Mouse (Mus musculus): Measurements from ENCODE around the gene Fitm2. TPM values are rescaled to one million over a fixed set of nuclear protein-coding genes. Genes with fewer than 3 reads are reported as not detected.
"Not testable (repeated sequence)": the region's sequence is repeated elsewhere in the genome, so short reads cannot be mapped to it uniquely, and the experiment has no call there.

Fitm2 gene
- polyA plus RNA-seq, 1 experiment from 2014 or later: 9.8 TPM

GRCm38 (mm10) chr2:163480191-163480825, 7.9 kb upstream of the Fitm2 start:
- DNase-seq (ENCODE audit: low spot score): peak; percentile 38
- Histone ChIP-seq H3K36me3 (no peaks in the 10 kb centered on the region), H3K27ac (replicated peaks) (no peak overlapping the region), H3K27me3 (ENCODE audit: low read depth, poor library complexity, severe bottlenecking) (peaks cover 36% of the 10 kb centered on the region), H3K4me1 (peaks cover 14% of the 10 kb centered on the region), H3K4me3 (no peak overlapping the region), H3K9me3 (replicated peaks) (no peaks in the 10 kb centered on the region)
- 52% methylated on average over 18 of the region's 18 CpGs for WGBS

- Histone ChIP-seq H3K27ac (replicated peaks) (peak overlapping the region; percentile 91), H3K4me1 (peaks cover 10% of the 10 kb centered on the region), H3K9me3 (replicated peaks) (no peaks in the 10 kb centered on the region), H3K4me3 (peak overlapping the region; percentile 77), H3K27me3 (ENCODE audit: low read depth, poor library complexity, severe bottlenecking) (no peaks in the 10 kb centered on the region), H3K36me3 (peaks cover 24% of the 10 kb centered on the region)
- DNase-seq (ENCODE audit: low spot score): no peak
- WGBS: 5% methylated on average over 36 of the region's 36 CpGs
Measured at GRCm38 (mm10) chr2:163471710-163472465, 541 bp downstream of the Fitm2 start.

GRCm38 (mm10) chr2:163471136-163471535, 1.3 kb downstream of the Fitm2 start:
- H3K9me3 ChIP-seq (replicated peaks): no peaks in the 10 kb centered on the region
- WGBS: 88% methylated on average over 3 of the region's 3 CpGs
- H3K4me1 ChIP-seq: peaks cover 10% of the 10 kb centered on the region
- H3K27me3 ChIP-seq (ENCODE audit: low read depth, poor library complexity, severe bottlenecking): no peaks in the 10 kb centered on the region
- DNase-seq (ENCODE audit: low spot score): no peak
- peak overlapping the region; percentile 77 for H3K4me3 ChIP-seq
- H3K36me3 ChIP-seq: peaks cover 28% of the 10 kb centered on the region
- no peak overlapping the region for H3K27ac ChIP-seq (replicated peaks)

- Histone ChIP-seq H3K36me3 (peaks cover 28% of the 10 kb centered on the region), H3K27me3 (ENCODE audit: low read depth, poor library complexity, severe bottlenecking) (no peaks in the 10 kb centered on the region), H3K4me1 (peaks cover 10% of the 10 kb centered on the region), H3K4me3 (no peak overlapping the region), H3K27ac (replicated peaks) (no peak overlapping the region), H3K9me3 (replicated peaks) (no peaks in the 10 kb centered on the region)
- DNase-seq (ENCODE audit: low spot score): no peak
- 94% methylated on average over 15 of the region's 15 CpGs for WGBS
Measured at GRCm38 (mm10) chr2:163469711-163470110, 2.7 kb downstream of the Fitm2 start.

- no peak overlapping the region for H3K4me3 ChIP-seq
- peaks cover 10% of the 10 kb centered on the region for H3K4me1 ChIP-seq
- peaks cover 28% of the 10 kb centered on the region for H3K36me3 ChIP-seq
- WGBS: 92% methylated on average over 6 of the region's 6 CpGs
- H3K9me3 ChIP-seq (replicated peaks): no peaks in the 10 kb centered on the region
- H3K27ac ChIP-seq (replicated peaks): no peak overlapping the region
- DNase-seq (ENCODE audit: low spot score): no peak
- H3K27me3 ChIP-seq (ENCODE audit: low read depth, poor library complexity, severe bottlenecking): no peaks in the 10 kb centered on the region
Measured at GRCm38 (mm10) chr2:163468866-163469265, 3.6 kb downstream of the Fitm2 start.

GRCm38 (mm10) chr2:163467585-163467984, 4.8 kb downstream of the Fitm2 start:
- Histone ChIP-seq H3K36me3 (peaks cover 28% of the 10 kb centered on the region), H3K27me3 (ENCODE audit: low read depth, poor library complexity, severe bottlenecking) (no peaks in the 10 kb centered on the region), H3K27ac (replicated peaks) (no peak overlapping the region), H3K4me1 (peaks cover 15% of the 10 kb centered on the region), H3K9me3 (replicated peaks) (no peaks in the 10 kb centered on the region), H3K4me3 (no peak overlapping the region)
- 90% methylated on average over 6 of the region's 6 CpGs for WGBS
- DNase-seq (ENCODE audit: low spot score): no peak

- Histone ChIP-seq H3K4me3 (no peak overlapping the region), H3K9me3 (replicated peaks) (no peaks in the 10 kb centered on the region), H3K27me3 (ENCODE audit: low read depth, poor library complexity, severe bottlenecking) (no peaks in the 10 kb centered on the region), H3K36me3 (peaks cover 28% of the 10 kb centered on the region), H3K4me1 (peaks cover 12% of the 10 kb centered on the region), H3K27ac (replicated peaks) (no peak overlapping the region)
- WGBS: 83% methylated on average over 8 of the region's 8 CpGs
- DNase-seq (ENCODE audit: low spot score): no peak
Measured at GRCm38 (mm10) chr2:163466771-163467170, 5.7 kb downstream of the Fitm2 start.

- Histone ChIP-seq H3K27ac (replicated peaks) (no peak overlapping the region), H3K4me1 (0 out of 2 replicates have a peak, but pooled peaks cover 5% of the 10 kb centered on the region), H3K9me3 (replicated peaks) (no peaks in the 10 kb centered on the region), H3K4me3 (no peak overlapping the region), H3K36me3 (peaks cover 24% of the 10 kb centered on the region), H3K27me3 (ENCODE audit: low read depth, poor library complexity, severe bottlenecking) (0 out of 2 replicates have a peak, but pooled peaks cover under 1% of the 10 kb centered on the region)
- DNase-seq (ENCODE audit: low spot score): no peak
- WGBS: 83% methylated on average over 6 of the region's 6 CpGs
Measured at GRCm38 (mm10) chr2:163464562-163464961, 7.9 kb downstream of the Fitm2 start.

- H3K4me1 ChIP-seq: peaks cover 9% of the 10 kb centered on the region; the same call in 1 of the 2 replicates
- peaks cover 19% of the 10 kb centered on the region for H3K36me3 ChIP-seq
- H3K9me3 ChIP-seq (replicated peaks): no peaks in the 10 kb centered on the region
- H3K27ac ChIP-seq (replicated peaks): no peak overlapping the region
- H3K4me3 ChIP-seq: no peak overlapping the region
- no peak for DNase-seq (ENCODE audit: low spot score)
- 78% methylated on average over 4 of the region's 4 CpGs for WGBS
- peaks cover 6% of the 10 kb centered on the region for H3K27me3 ChIP-seq (ENCODE audit: low read depth, poor library complexity, severe bottlenecking)
Measured at GRCm38 (mm10) chr2:163463998-163464397, 8.4 kb downstream of the Fitm2 start.

- H3K9me3 ChIP-seq (replicated peaks): no peaks in the 10 kb centered on the region
- WGBS: 67% methylated on average over 10 of the region's 10 CpGs
- H3K4me3 ChIP-seq: no peak overlapping the region
- peaks cover 12% of the 10 kb centered on the region for H3K36me3 ChIP-seq
- peaks cover 10% of the 10 kb centered on the region; the same call in 1 of the 2 replicates for H3K4me1 ChIP-seq
- no peak overlapping the region for H3K27ac ChIP-seq (replicated peaks)
- no peak for DNase-seq (ENCODE audit: low spot score)
- H3K27me3 ChIP-seq (ENCODE audit: low read depth, poor library complexity, severe bottlenecking): peaks cover 13% of the 10 kb centered on the region
Measured at GRCm38 (mm10) chr2:163463251-163463769, 9.1 kb downstream of the Fitm2 start.

- Histone ChIP-seq H3K27me3 (ENCODE audit: low read depth, poor library complexity, severe bottlenecking) (peaks cover 17% of the 10 kb centered on the region), H3K4me3 (no peak overlapping the region)
- WGBS: 80% methylated on average over 11 of the region's 11 CpGs
Measured at GRCm38 (mm10) chr2:163462801-163463200, 9.6 kb downstream of the Fitm2 start.

GRCm38 (mm10) chr2:163462386-163462785, 10.0 kb downstream of the Fitm2 start:
- WGBS: 90% methylated on average over 5 of the region's 5 CpGs
- no peaks in the 10 kb centered on the region for H3K9me3 ChIP-seq (replicated peaks)
- peaks cover 3% of the 10 kb centered on the region; the same call in 1 of the 2 replicates for H3K36me3 ChIP-seq
- no peak for DNase-seq (ENCODE audit: low spot score)
- peaks cover 17% of the 10 kb centered on the region for H3K27me3 ChIP-seq (ENCODE audit: low read depth, poor library complexity, severe bottlenecking)
- H3K4me1 ChIP-seq: peaks cover 10% of the 10 kb centered on the region; the same call in 1 of the 2 replicates
- no peak overlapping the region for H3K4me3 ChIP-seq
- H3K27ac ChIP-seq (replicated peaks): no peak overlapping the region

More at GRCm38 (mm10) chr2:163462801-163463200, 9.6 kb downstream of the Fitm2 start:
- DNase-seq (ENCODE audit: low spot score): no peak
- Histone ChIP-seq H3K36me3 (peaks cover 7% of the 10 kb centered on the region), H3K27ac (replicated peaks) (no peak overlapping the region), H3K4me1 (peaks cover 10% of the 10 kb centered on the region; the same call in 1 of the 2 replicates), H3K9me3 (replicated peaks) (no peaks in the 10 kb centered on the region)

GRCm38 (mm10) chr2:163461307-163461706, 11.1 kb downstream of the Fitm2 start:
- H3K4me3 ChIP-seq; H3K9me3 ChIP-seq (replicated peaks); H3K36me3 ChIP-seq; H3K27ac ChIP-seq (replicated peaks); DNase-seq (ENCODE audit: low spot score): not testable (repeated sequence)
- WGBS: 96% methylated on average over 9 of the region's 9 CpGs
- H3K27me3 ChIP-seq (ENCODE audit: low read depth, poor library complexity, severe bottlenecking): peaks cover 17% of the 10 kb centered on the region
- peaks cover 10% of the 10 kb centered on the region; the same call in 1 of the 2 replicates for H3K4me1 ChIP-seq

Data from midbrain, embryonic 10.5 days (tissue).